Mouse (Mus musculus) gastrocnemius, postnatal 36 days (tissue): ENCODE measurements around the gene Nhlrc4. TPM values are rescaled to one million over a fixed set of nuclear protein-coding genes. Genes with fewer than 3 reads are reported as not detected.

Experiments
- DNase-seq, 2 experiments: peaks; one replicate each; pipeline ENCODE4 v3.0.0; 2022
- intact Hi-C: fragments of 180-260 bp; cut with DNase I; formaldehyde crosslinking; loops from one replicate; pipeline ENCODE4 v1.15.1; 2025
- total RNA-seq, 2 experiments: library from RNA; stranded (reverse); gene quantifications; 2 replicates each; pipeline ENCODE4 v1.2.3; 2021

Gene Nhlrc4
- total RNA-seq, 2 experiments from 2014 or later: not detected

GRCm38 (mm10) chr17:25959630-25960467 lies 15.1 kb upstream of the Nhlrc4 start:
- intact Hi-C loops: no loop called here
- no peak for DNase-seq

DNA sequence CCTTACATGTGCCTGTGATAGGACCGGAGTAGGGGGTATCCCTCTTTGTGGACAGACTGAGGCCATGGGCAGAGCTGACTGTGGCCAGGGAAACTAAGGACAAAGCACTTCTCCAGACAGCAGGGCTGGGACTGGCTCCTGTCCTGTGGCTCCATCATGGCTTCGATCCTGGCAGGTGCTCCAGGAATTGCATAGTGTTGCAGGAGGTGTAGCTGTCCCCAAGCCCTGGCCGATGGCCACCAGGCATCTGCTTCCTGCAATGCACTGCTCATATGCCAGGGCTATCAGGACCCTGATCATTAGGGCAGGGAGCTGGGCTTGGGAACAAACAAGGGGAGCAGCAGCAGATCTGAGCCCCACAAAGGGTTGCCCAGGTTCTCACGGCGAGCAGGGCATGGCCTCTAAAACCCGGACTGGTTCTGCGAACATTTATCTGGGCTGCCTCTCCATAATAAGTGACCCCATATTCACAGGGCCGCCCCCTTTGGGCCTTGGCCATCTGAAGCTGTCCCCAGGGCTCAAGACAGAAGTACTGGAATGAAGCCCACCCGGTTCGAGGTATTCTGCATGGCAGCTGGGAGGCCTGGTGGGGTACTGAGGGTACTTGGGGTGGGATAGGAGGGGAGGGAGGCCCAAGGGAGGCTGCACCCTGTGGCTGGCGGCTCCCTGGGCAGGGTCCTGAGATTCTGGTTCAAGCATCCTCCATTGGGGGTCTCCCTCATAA lies 14.2 kb upstream of the Nhlrc4 start:
- intact Hi-C loops: no loop called here
- no peak for DNase-seq

- intact Hi-C loops: no loop called here
Measured at GRCm38 (mm10) chr17:25957586-25958051, 12.9 kb upstream of the Nhlrc4 start.

DNA sequence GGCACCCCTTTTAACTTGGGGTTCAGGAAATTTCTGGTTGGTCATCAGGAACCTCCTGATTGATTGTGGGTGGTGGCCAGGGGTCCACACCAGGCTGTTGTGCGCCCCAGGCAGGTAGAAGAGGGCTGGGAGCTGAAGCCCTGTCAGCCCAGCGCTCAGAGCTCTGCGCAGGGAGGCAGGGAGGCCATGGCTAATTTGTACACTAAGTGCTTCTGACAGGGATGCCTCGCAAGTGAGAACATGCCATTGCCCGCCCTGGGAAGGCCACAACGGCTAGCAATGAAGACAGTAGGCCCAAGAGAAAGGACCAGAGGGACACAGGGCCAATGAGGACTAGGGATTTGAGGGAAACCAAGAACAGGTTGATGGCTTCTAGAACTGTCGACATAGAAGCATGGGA lies 11.9 kb upstream of the Nhlrc4 start:
- intact Hi-C loops: no loop called here

More at GRCm38 (mm10) chr17:25957586-25958051, 12.9 kb upstream of the Nhlrc4 start:
- DNase-seq: no peak

GRCm38 (mm10) chr17:25956201-25956600 lies 11.4 kb upstream of the Nhlrc4 start:
- intact Hi-C loops: no loop called here
- no peak for DNase-seq

More for the DNA sequence above, 11.9 kb upstream of the Nhlrc4 start:
- DNase-seq: no peak

GRCm38 (mm10) chr17:25955736-25956135 lies 11.0 kb upstream of the Nhlrc4 start:
- DNase-seq: no peak
- intact Hi-C loops: no loop called here

DNA sequence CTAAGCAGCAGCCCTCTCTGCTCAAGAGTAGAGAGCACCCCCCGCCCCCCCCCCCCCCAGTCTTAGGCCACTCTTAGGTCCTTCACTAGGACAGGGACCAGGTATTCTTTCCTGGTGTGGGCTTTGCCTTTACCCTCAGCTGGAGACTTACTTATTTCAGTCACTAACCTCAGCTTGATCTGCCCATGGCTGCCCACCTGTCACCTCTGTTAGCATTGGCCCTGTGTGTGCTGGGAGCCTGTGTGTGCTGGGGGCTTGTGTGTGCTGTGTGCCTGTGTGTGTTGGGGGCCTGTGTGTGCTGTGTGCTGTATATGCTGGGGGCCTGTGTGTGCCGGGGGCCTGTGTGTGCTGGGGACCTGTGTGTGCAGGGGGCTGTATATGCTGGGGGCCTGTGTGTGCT lies 9.9 kb upstream of the Nhlrc4 start:
- intact Hi-C loops: no loop called here
- DNase-seq: no peak

DNA sequence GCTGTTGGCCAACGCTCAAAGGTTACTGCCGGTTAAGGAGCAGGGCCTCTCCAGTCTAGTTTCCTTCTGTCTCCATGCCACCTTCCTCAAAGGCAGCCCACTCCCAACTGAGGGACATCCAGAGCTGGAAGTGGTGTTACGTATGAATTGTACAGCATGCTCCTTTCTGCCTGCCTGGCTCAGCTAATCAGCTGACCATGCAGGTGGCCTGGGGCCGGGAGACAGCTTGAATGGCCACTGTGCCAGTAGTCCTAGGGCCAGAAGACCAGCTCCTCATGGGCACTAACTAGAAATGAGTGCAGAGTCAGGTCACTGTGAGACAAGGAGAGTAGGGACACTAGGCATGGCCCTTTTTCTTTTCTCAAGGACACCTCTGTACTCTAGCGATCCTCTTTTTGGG lies 8.4 kb upstream of the Nhlrc4 start:
- DNase-seq: no peak
- intact Hi-C loops: no loop called here

DNA sequence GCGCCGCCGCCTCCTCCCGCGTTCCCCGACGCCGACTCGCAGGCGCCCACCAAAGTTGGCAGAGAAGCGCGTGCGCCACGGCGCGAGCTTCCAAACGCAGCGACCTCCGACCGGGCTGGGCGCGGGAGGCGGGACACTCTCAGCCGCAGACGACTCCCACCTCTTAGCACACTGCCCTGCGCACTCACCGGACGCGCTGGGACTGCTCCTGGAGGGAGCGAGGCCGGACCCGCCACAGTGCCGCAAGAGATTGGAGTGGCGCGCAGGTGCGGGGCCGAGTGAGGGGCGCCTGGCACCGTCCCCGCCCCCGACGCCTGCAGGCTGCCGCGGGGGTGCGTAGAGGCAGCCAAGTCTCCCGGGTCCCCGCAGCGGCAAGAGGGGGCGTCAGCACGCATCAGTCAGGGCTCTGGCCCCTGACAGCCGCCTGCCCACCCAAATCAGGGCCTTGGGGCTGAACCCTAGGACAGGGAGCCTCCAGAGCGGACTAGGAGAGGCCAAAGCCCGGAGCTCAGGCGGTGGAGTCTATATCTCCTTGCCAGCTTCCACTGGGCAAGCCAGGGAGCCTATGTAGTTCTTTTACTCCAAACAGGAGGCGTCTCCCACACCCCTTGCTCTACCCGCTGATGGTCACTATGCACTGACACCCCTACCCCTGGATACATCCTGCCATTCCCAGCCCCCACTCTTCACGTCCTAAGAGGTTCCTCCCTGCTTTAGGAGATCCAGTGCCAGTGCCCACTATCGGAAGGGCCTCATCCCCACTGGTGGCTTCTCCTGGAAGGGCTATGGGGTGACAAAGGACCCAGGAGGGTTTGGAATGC lies 7.3 kb upstream of the Nhlrc4 start, which contains the start of gene A930017K11Rik:
TSS of gene A930017K11Rik (minus strand) at position 763 of the 821 bp plus-strand sequence.
- DNase-seq: no peak
- intact Hi-C loops: no loop called here

GRCm38 (mm10) chr17:25951225-25951802 lies 6.6 kb upstream of the Nhlrc4 start:
- intact Hi-C loops: no loop called here
- DNase-seq: no peak

DNA sequence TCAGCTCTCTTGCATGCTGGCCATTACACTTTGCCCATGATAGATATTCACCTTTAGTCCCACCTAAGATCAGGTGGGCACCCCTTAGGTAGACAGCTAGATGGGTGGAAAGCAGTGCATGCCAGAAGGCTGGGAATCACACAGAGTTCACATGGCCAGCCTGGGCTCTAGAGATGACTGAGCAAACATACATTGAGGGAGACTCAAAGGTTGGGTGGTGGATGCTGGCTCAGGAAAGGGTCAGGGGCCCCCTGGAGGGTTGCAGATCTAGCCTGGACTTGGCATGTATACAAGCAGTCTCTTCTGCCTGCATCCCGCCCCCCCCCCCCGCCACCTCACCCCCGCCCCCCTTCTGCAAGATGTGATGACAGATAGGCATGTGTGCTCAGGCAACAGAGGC lies 5.9 kb upstream of the Nhlrc4 start:
- intact Hi-C loops: no loop called here
- no peak for DNase-seq

DNA sequence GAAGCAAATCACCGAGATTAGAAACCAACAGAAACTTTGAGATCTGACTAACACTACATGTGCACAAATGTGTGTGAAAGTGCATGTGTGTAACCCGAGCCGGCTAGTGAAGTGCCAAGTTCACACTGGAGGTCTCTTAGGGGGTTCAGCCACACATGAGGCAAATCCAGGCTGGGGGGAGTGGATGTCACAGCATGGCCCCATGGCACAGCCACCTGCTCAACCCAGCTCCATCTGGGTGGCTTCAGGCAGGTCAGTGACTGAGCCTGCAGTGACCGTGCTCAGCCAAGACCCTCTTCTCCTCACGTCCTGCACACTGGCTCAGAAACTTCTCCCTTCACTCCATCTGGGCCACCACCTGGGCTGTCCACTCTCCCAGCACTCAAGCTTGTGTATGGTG lies 5.2 kb upstream of the Nhlrc4 start:
- intact Hi-C loops: no loop called here
- no peak for DNase-seq

DNA sequence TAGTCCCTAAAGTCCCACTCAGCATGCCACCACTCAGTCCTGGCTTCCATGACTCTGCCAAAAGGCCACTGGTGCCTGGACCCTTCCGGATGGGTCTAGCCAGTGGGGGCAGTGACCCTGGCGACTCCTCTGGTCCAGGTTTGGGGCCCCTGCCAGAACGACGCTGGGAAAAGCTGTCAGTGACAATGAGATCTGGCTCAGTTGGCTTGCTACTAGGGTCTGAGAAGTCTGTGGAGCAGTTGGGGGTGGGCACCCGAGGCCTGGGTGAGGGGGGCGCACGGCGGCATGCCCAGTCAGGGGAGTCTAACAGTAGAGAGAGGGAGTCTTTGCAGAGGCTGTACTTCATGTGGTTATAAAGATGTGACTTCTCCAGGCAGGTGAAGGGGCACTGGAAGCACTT lies 3.3 kb upstream of the Nhlrc4 start:
- intact Hi-C loops: no loop called here
- no peak for DNase-seq

GRCm38 (mm10) chr17:25947576-25947975 lies 2.8 kb upstream of the Nhlrc4 start:
- intact Hi-C loops: no loop called here
- DNase-seq: no peak

DNA sequence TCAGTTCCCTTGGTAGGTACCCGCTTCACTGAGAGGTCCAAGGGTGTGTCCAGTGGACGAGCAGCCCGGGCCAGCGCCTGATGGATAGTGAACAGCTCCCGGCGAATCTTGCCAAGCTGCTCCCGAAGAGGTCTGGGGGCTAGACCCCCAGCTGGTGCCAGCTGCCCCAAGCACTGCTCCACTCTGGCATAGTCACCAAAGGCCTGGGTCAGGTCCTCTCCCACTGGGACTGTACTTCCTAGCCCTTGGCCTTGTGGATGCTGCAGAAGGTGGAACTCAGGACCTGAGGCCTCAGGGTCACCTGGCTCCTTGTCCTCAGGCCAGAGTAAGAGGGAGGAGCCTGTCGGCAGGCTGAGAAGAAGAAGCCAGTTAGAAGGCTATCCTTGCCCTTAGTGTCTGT lies 2.1 kb upstream of the Nhlrc4 start:
- intact Hi-C loops: no loop called here
- DNase-seq: no peak

GRCm38 (mm10) chr17:25946349-25946748 lies 1.6 kb upstream of the Nhlrc4 start:
- intact Hi-C loops: no loop called here

GRCm38 (mm10) chr17:25945517-25946155 lies 875 bp upstream of the Nhlrc4 start:
- DNase-seq: no peak
- intact Hi-C loops: no loop called here

More at GRCm38 (mm10) chr17:25946349-25946748, 1.6 kb upstream of the Nhlrc4 start:
- DNase-seq: no peak

DNA sequence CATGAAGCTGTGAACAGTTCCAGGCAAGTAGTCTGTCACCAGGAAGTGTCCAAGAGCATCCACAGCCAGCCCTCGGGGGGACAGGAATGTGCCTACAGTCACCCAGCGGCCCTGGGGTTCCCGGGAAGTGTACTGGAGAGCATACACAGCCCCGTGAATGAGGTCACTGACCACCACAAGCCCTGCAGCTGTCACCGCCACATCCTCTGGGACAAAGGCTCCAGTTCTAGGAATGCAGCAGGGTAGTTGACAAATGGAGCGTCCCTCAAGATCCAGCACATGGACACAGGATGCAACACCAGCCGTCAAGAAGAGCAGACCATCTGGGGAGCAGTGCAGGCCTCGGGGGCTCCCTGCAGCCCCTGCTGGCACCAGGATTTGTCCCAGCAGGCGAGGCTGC lies 992 bp downstream of the Nhlrc4 start:
- intact Hi-C loops: no loop called here
- no peak for DNase-seq

- intact Hi-C loops: no loop called here
- DNase-seq: no peak
Measured at GRCm38 (mm10) chr17:25943221-25943620, 1.5 kb downstream of the Nhlrc4 start.

DNA sequence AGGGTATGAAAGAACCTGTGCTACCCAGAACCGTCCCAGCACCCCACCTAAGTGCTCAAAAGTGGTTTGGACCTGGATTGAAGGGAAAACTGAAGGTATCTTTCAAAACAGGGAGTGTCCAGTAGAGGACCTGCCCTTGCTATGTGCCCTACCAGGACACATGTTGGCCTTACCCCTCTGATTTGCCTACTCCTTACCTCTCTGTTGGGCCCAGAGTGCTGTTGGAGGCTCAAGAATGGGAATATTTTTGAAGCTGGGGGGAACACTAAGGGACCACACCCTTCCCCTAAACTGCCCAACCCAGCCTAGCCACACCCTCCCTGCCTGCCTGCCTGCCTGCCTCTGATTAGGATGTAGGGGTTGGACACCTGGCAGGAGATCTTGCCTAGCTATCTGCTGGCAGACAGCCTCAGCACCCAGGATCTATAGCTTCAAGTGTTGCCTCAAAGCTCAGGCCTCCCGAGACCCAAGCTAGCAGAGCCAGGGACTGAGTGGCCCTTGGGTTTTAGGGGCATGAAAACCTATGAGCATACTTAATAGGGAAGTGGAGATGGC lies 2.1 kb downstream of the Nhlrc4 start:
- no peak for DNase-seq
- intact Hi-C loops: no loop called here
